Mouse (Mus musculus) heart, adult 2 months (tissue): ENCODE results near the gene Gh.

Experiments used
- CTCF ChIP-seq: fragments of 200-600 bp; IDR thresholded peaks from 2 replicates; pipeline ENCODE4 v1.8.1; 2022; ENCODE audit warnings: antibody characterized with exemption, mild to moderate bottlenecking, moderate library complexity
- EP300 ChIP-seq: fragments of 200-500 bp; IDR thresholded peaks from 2 replicates; pipeline ENCODE4 v1.6.1; 2011; ENCODE audit warnings: low read depth, low read length, control low read depth; ENCODE audit not compliant: insufficient read depth
- POLR2A ChIP-seq: fragments of 200-500 bp; IDR thresholded peaks from 2 replicates; pipeline ENCODE4 v1.6.1; 2011; ENCODE audit warnings: mild to moderate bottlenecking, low read depth, low read length, control low read depth; ENCODE audit not compliant: insufficient read depth

DNA sequence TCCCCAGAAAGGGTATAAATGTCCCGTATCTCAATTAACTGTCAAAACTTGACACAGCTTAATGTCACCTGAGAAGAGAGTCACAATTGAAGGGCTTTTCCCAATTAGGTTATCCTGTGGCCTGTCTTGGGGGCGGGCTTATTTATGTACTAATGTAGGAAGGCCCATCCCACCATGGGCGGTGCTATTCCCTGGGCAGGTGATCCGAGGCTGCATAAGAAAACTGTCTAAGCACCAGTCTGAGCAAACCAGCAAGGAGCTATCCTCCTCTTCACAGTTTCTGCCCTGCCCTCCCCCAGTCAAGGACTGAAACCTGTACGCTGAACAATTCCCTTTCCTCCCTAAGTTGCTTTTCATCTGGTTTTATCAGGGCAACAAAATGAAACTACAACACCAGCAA is 11.3 kb downstream of the Gh start:
- TF ChIP-seq POLR2A = no peak
- no peak for TF ChIP-seq EP300
- no peak for TF ChIP-seq CTCF
